In the genomic region with DNA sequence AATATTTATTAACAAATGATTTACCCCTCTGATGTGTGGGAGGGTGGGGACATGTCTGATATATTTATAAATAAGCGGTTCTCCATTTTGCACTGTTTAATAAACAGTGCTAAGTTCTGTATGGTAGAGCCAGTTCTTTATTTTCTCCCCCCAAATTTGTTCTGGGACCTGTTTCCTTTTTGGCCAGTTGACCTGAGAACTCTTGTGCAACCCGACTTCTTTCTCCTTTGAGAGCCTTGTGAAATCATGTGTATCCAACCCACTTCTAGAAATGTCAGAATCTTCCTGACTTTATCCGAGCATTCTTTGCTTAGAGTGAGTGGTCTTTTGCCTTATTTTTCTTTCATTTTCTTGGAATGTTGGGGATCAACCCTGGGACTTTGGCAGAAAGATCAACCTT, we compare ENCODE assay signal across 30 mouse cellular contexts.
A peak's percentile ranks its signal among the peaks of the same experiment; 100 is the strongest.
DNase-seq lines count a peak whose midpoint lies in the region; ATAC-seq and TF ChIP-seq lines count a peak whose summit lies in the region.
"Had no signal": no experiment of that assay in that cellular context is flagged by ENCODE, and none has a peak within 500 bp of the region (broad histone marks: within the 10 kb centered on the region; RNA-seq: fewer than 3 reads in every experiment).

No protein-coding gene starts in this region.

- no peak for TF ChIP-seq POLR2A in heart, adult 2 months (IDR thresholded peaks at IDR 0.05; ENCODE audit: insufficient read depth, low read depth, low read length)

- H3K27me3 ChIP-seq in heart, adult 2 months (ENCODE audit: control insufficient read depth, insufficient read depth, low read length), result no peaks in the 10 kb centered on the region
- no peaks in the 10 kb centered on the region for H3K27me3 ChIP-seq in heart, embryonic 12.5 days (replicated peaks)
- no peaks in the 10 kb centered on the region for H3K27me3 ChIP-seq in hindbrain, embryonic 10.5 days (ENCODE audit: insufficient read depth, poor library complexity, severe bottlenecking)
- H3K27me3 ChIP-seq: CH12.LX; embryonic facial prominence, embryonic 12.5 days; forebrain, embryonic 15.5 days; hindbrain, embryonic 12.5 days; intestine, embryonic 15.5 days; liver, embryonic 13.5 days; lung, embryonic 15.5 days had no signal

- no peaks in the 10 kb centered on the region for H3K9me3 ChIP-seq in heart, embryonic 12.5 days (replicated peaks)
- no peaks in the 10 kb centered on the region for H3K9me3 ChIP-seq in hindbrain, embryonic 10.5 days
- H3K9me3 ChIP-seq: embryonic facial prominence, embryonic 12.5 days; forebrain, embryonic 15.5 days; heart, embryonic 10.5 days; hindbrain, embryonic 12.5 days; intestine, embryonic 15.5 days; liver, embryonic 13.5 days; lung, embryonic 15.5 days had no signal

- 73% methylated on average over 3 of the region's 3 CpGs for WGBS in heart, adult 2 months
- 79% methylated on average over 3 of the region's 3 CpGs for WGBS in heart, embryonic 12.5 days
- 87% methylated on average over 3 of the region's 3 CpGs for WGBS in hindbrain, embryonic 10.5 days

- H3K9ac ChIP-seq in heart, adult 2 months (ENCODE audit: low read depth, low read length), result no peak overlapping the region
- H3K9ac ChIP-seq in heart, embryonic 12.5 days, result no peak overlapping the region
- H3K9ac ChIP-seq: embryonic facial prominence, embryonic 12.5 days; forebrain, embryonic 15.5 days; hindbrain, embryonic 12.5 days; intestine, embryonic 15.5 days; liver, embryonic 13.5 days; lung, embryonic 15.5 days had no signal

- no peak for ATAC-seq in heart, embryonic 12.5 days (ENCODE audit: insufficient number of reproducible peaks, low FRiP score)
- ATAC-seq in megakaryocyte, adult 5-6 weeks (ENCODE audit: poor library complexity, severe bottlenecking), result peak; percentile 60; the same call in 1 of the 2 replicates
- ATAC-seq: activated CD4-positive, CD25-positive, alpha-beta regulatory T cell, adult 4 months; forebrain, embryonic 15.5 days; hindbrain, postnatal 0 days; intestine, embryonic 15.5 days had no signal

- peaks cover 6% of the 10 kb centered on the region for H3K4me1 ChIP-seq in heart, adult 2 months (ENCODE audit: control insufficient read depth, insufficient read depth, low read length)
- peaks cover 11% of the 10 kb centered on the region for H3K4me1 ChIP-seq in heart, embryonic 12.5 days (replicated peaks)
- H3K4me1 ChIP-seq in hindbrain, embryonic 10.5 days (replicated peaks), result no peaks in the 10 kb centered on the region
- H3K4me1 ChIP-seq: embryonic facial prominence, embryonic 12.5 days; forebrain, embryonic 15.5 days; heart, embryonic 10.5 days; hindbrain, embryonic 12.5 days; liver, embryonic 13.5 days had no signal

- no peak for TF ChIP-seq CTCF in heart, adult 2 months (IDR thresholded peaks at IDR 0.05)

- H3K4me3 ChIP-seq in heart, adult 2 months, result no peak overlapping the region
- no peak overlapping the region for H3K4me3 ChIP-seq in heart, embryonic 12.5 days
- H3K4me3 ChIP-seq in hindbrain, embryonic 10.5 days, result no peak overlapping the region
- H3K4me3 ChIP-seq: embryonic facial prominence, embryonic 12.5 days; forebrain, embryonic 15.5 days; heart, embryonic 10.5 days; hindbrain, embryonic 12.5 days; intestine, embryonic 15.5 days; liver, embryonic 13.5 days; lung, embryonic 15.5 days had no signal

- no peak for TF ChIP-seq EP300 in heart, adult 2 months (IDR thresholded peaks at IDR 0.05; ENCODE audit: insufficient read depth, low read depth, low read length)

- peak; percentile 15 for DNase-seq in adrenal gland, postnatal 10 days
- DNase-seq in adrenal gland, adult 8-10 months, result no peak
- DNase-seq in heart, adult 2 months, result peak in 1 of 2 experiments; percentile 40
- peak; percentile 46 to 58 for DNase-seq in lung, adult 18-20 months
- DNase-seq in lung, postnatal 10 days, result no peak
- DNase-seq in hindbrain, embryonic 10.5 days (ENCODE audit: low spot score), result no peak
- DNase-seq: adrenal gland, postnatal 14 days; cerebellum, adult 11-12 months; cerebellum, adult 9-11 months; embryo, embryonic 11 days; kidney, adult 9 months; kidney, postnatal 10 days; layer of hippocampus, postnatal 36 days; left cerebral cortex, postnatal 4 days; liver, embryonic 13.5 days; midbrain, embryonic 14.5 days; right cerebral cortex, postnatal 25 days; spleen, adult 18-20 months; thymus, postnatal 14 days had no signal

- H3K27ac ChIP-seq in heart, adult 2 months, result peak overlapping the region; percentile 31; the same call in 1 of the 2 replicates
- H3K27ac ChIP-seq in heart, embryonic 12.5 days (ENCODE audit: poor library complexity, severe bottlenecking), result no peak overlapping the region
- no peak overlapping the region for H3K27ac ChIP-seq in hindbrain, embryonic 10.5 days
- H3K27ac ChIP-seq: embryonic facial prominence, embryonic 12.5 days; forebrain, embryonic 15.5 days; heart, embryonic 10.5 days; hindbrain, embryonic 12.5 days; hindbrain, postnatal 0 days; intestine, embryonic 15.5 days; liver, embryonic 13.5 days; lung, embryonic 15.5 days had no signal

- no peak overlapping the region for H3K4me2 ChIP-seq in heart, embryonic 12.5 days
- H3K4me2 ChIP-seq: embryonic facial prominence, embryonic 12.5 days; forebrain, embryonic 15.5 days; hindbrain, embryonic 12.5 days; intestine, embryonic 15.5 days; liver, embryonic 13.5 days; lung, embryonic 15.5 days had no signal

- intact Hi-C loops in heart, adult 2 months (cut with DNase I), result no loop called here

- no peaks in the 10 kb centered on the region for H3K79me2 ChIP-seq in heart, adult 2 months (replicated peaks; ENCODE audit: control insufficient read depth, insufficient read depth, low read length)

- H3K36me3 ChIP-seq in heart, adult 2 months (ENCODE audit: control insufficient read depth, insufficient read depth, low read length), result no peaks in the 10 kb centered on the region
- no peaks in the 10 kb centered on the region for H3K36me3 ChIP-seq in heart, embryonic 12.5 days
- no peaks in the 10 kb centered on the region for H3K36me3 ChIP-seq in hindbrain, embryonic 10.5 days
- H3K36me3 ChIP-seq: embryonic facial prominence, embryonic 12.5 days; forebrain, embryonic 15.5 days; heart, embryonic 10.5 days; hindbrain, embryonic 12.5 days; intestine, embryonic 15.5 days; liver, embryonic 13.5 days; lung, embryonic 15.5 days had no signal

Comparison
In these comparisons a context has a peak if more than half of its experiments do, and no peak if none do; other contexts are left out.
1. DNase-seq: peak in adrenal gland, postnatal 10 days (single experiment) and lung, adult 18-20 months (2 of 2); none in adrenal gland, adult 8-10 months (single experiment), lung, postnatal 10 days (single experiment) and hindbrain, embryonic 10.5 days (single experiment).